Mouse (Mus musculus) naive thymus-derived CD4-positive, alpha-beta T cell, adult 2 months (primary cell): Measurements from ENCODE around the gene Gdf15.

Source experiments
- DNase-seq: peaks from one replicate; pipeline ENCODE4 v3.0.0-alpha.2; 2011; ENCODE audit warnings: low read depth

Gdf15 gene

DNA sequence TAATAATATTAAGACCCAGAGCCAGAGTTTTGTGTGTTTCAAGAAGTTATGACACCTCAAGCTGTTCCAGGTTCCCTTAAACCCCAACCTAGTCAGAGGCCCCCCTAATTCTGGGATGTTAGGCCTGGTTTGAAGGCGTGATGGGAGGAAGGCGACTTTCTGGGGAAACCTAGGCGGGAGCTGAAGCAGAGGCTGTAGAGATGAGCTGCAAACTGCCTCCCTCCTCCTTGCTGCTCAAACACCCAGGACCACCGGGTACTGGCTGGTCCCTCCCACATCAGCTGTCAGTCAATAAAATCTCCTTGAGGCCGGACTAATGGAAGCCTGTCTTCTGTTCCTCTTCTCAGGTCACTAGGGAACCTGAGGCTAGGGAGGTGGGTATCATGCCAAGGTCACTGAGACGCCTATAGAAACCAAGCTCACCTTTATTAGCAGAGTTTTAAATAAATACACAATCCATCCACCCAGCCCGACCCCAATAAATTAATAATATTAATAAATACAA is 3.2 kb downstream of the Gdf15 start:
- no peak for DNase-seq

DNA sequence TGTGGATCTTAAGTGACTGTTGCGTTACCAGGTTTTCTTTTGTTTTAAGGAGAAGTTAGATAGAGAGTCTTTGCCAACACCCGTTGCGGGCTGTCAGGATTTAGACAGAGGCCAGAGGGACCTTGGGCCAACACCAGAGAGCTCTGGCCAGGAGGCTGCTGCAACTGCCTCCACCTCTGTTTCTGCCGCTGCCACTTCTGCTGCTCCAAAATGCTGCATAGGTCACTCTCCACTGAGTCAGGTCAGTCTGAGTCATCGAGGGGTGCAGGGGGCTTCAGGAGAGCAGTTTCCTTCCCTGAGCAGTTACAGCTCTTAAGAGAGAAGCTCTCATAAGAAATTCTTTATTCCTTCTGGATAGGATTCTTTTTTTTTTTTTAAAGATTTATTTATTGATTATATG is 5.2 kb downstream of the Gdf15 start:
- no peak for DNase-seq

DNA sequence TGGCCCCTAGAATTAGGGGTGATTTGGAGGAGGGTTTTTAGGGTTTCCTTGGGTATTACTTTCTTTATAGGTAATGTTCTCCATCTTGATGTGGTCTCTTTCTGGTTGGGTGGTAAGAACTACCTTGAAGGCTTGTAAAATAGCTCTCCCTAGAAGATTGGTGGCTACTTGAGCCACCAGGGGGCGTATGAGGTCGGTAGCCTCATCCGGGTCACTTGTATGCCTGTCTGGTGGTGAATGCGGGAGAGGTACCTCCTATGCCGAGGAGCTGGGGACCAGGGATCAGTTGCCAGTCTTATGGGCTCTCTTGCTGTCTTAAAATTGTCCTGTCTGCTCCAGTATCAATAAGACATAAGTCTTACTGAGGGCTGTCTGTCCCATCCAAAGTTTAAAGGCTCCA is 7.2 kb downstream of the Gdf15 start:
- peak; percentile 82 for DNase-seq

DNA sequence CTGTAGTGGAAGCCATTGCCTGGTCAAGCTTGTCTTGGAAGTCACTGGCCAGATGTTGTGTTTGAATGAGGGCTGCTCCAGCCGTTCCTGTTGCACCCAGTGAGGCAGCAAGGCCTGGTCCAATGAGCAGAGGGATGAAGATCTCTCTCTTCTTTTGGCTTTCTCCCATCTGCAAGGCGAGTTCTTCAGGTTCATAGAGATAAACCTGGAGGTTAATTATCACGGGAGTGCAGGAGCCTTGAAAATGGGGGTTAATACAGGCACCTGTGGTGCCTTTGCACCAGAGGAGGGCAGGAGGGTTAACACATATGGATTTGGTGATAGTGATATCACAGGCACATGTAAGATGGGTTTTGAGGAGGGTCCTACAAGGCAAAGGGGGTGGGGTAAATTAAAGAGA is 10.0 kb downstream of the Gdf15 start:
- no peak for DNase-seq

DNA sequence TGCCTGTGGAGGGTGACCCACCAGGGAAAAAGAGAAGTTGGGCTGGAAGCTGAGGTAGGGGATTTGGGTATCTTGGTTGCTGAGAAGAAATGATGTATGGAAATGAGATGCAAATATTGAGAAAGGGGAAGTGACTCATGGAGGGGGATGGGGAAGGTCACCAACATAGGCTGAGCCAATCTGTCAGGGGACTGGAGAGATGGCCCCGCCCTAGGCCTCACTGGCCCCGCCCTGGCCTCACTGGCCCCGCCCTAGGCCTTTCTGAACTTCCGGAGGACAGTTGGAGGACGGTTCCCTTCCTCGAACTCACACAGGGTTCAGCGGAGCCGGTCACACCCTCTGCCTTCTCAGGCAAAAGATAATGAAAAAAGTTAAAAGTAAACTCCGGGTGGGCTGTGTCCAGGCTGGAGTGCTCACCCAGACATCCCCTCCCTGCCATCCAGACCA is 13.3 kb downstream of the Gdf15 start:
- DNase-seq: no peak

DNA sequence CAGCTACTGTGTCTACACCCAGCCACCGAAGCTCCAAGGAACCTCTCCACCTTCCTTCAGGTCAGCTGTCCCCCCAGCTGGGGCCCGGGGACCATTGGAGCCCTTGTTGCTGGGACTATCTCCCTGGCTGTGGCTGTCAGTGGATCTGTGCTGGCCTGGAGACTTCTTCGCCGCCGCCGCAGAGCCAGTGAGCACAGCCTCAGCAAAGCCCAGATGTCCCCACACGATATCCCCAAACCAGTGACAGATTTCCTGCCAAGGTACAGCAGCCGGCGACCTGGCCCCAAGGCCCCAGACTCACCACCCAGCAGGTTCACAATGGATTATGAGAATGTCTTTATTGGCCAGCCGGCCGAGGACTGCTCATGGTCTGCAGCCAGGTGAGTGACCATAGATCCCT is 14.3 kb downstream of the Gdf15 start:
- DNase-seq: no peak

DNA sequence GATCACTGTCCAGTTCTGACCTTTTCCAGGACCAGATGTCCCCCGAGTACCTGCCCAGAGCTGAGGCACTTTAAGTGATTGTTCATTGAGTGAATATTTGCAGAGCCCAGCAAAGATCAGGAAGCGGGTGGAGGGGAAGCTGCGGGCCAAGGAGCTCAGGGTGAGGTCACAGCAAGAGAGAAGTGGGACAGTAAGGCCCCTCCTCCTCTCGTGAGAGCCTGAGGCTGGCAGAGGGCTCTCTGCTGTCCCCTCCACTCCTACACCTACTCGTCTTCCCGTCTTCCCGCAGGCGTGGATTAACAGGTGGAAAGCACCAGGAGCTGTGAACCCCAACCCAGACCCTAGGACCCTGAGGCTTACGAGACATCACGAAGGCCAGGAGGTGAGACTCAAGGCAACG is 15.6 kb downstream of the Gdf15 start:
- no peak for DNase-seq

DNA sequence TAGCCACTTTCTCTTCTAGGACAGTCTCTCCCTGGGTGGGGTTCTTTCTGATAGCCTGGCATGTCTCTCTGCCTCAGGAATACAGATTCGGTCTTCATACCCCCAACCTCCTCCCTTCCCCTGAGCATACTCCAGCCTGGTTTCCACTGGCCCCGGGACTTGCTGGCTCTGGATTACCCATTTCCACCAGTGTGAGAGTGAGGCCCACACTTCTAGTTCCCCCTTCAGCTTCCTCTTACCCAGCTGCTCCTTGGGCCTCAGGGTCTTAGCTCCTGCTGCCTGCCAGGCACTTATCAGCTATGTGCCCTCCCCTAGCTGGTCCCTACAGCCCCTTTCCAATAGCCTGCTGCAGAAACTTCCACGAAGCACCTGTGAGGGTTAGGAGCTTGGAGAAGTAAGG is 16.4 kb downstream of the Gdf15 start, which contains the start of gene Lrrc25:
Gene Lrrc25, plus strand, starts transcription at position 262 of the 400 bp plus-strand sequence.
- DNase-seq: no peak

DNA sequence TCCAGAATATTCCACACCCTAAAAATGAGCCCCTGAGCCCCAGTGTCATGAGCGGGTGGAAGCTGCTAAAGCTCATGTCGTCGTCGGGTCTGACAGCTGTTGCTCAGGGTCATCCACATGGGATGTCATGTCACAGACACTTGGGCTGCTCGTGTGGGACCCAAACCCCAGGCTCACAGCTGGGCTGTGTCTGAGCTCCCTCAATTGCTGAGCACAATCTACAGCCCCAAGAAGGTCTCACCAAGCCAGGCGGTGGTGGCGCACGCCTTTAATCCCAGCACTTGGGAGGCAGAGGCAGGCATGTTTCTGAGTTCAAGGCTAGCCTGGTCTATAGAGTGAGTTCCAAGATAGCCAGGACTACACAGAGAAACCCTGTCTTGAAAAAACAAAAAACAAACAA is 17.0 kb downstream of the Gdf15 start:
- no peak for DNase-seq

DNA sequence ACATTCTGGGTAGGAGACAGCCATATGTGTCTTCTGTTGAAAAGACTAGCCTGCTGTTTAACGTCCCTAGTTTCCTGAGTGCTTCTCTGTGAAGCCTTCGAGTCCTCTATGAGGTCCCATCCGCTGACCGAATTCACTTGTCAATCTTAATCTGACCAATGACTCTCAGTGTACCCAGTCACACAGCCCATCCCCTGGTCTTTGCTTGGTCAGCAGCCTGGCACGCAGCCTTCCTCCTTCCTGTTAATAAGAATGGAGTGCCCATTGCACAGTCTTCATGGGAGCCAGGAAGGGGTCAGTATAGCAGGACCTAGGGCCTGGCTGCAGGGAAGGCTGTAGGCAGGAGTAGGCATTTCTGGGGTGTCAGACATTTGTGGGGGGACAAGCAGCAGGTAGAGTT is 17.8 kb downstream of the Gdf15 start:
- DNase-seq: no peak

DNA sequence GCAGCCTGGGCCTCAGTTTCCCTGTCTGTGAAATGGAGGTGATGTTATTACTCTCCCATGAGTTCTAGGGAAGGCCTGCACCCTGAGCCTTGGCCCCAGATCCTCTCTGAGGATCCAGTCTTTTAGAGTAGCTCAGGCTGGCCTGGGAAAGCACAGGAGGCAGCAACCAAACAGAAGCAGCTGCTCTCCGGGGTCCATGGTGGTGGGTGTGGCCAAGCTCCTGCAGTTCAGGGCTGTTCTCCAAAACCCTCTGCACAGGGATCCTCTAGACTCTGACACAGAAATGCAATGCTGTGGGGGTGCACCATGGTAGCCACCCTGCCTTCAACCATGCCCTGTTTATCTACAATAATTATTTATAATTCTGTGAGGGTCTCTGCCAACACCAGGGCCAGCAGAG is 18.5 kb downstream of the Gdf15 start:
- no peak for DNase-seq

DNA sequence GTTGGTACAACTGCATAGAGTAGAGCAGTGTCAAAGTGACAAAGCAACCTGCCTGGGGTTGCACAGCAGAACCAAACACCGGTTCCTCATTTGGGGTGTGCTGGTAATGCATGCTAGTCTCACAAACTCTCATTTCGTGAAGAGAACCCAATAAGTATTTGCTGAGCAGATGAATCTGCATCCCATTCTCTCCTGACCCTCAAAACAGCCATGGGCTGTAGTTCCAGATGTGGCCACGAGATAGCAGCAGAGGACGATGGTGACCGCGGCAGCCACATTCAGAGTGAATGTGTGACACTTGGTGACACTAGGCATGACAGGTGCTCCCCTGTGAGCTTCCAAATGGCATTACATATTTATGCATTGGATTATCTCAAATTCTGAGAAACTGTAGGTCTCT is 20.4 kb downstream of the Gdf15 start:
- peak; percentile 95 for DNase-seq

DNA sequence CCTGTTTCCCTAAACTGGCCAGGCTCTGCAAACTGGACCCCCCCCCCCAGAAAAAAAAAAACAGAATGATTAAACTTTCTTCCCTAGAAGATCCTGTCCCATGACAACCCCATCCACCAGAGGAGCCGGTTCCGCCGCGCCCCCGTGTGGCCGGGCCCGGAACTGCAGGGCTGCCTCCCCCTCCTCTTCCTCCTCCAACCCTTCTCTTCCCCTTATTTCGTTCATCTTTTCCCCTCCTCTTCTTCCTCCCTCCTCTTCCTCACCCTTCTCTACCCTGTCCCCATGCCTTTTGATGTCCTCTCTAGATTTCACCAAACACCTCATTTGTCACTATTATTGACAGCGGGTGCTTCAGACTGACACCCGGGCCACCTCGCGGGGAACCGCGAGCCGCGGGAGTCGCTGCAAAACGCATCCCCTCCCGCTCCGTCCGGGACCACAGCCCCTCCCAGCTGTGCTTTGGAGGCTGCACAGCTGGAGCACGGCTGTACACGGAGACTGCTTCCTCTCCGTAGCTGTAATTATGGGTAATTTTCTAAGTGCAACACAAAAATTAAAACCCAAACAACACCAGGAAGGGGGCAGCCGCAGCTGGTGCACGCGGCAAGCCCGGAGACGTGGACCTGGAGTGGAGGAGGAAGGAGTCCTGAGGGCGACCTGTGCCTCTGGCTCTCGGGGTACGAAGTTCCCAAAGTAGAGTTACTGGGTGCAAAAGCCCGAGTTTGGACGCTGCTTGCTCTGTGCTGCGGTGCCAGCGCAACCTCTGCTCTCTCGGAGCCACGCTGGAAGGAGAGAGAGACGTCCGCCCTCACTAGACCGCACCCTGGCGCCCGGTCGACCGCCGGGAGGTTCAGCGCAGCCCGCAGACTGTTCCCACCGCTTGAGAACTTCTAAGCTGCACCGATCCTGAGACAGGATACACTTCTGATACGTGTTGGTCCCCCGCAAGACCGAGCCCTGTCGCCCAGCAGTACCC is 21.2 kb downstream of the Gdf15 start:
- DNase-seq: peak; percentile 89

DNA sequence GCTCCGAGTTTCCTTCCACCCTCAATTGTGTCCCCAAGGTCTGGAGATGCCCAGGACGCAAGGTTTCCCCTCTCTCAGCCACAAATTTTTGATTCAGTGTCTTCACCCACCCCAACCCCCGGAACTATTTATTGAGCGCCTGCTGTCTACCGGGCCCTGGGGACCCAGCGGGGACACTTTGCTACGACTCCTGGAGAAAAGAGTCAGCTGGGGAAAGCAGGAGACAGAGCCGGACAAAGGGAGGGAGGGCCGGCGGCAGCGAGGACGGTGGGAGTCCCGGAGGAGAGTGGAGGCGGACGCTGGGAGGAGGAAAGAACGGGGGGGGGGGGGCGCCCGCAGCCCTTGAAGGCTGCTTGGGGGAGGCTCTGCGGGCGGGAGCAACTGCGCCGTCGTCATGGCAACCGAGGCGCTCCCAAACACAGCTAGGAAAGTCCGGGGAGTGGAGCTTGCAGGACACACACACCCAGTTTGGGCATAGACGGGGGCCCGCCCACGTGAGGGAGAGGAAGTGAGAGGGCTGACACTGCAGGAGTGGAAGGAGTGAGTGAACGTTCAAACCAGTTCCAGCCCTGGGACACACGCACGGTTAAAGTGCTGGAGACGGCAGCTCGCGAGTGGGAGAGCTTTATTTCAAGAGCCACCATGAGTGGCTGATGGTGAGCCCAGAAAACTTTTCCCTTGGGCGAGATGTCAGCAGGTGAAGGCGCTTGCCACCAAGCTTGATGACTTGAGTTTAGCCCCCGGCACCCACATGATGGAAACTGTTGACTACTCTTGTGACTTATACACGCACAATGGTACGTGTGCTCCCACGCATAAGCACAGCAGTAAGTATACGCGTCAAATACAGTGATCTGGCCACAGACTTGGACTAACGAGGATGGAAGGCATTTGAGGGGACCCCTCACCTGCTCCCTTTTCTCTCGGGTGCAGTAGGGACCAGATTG is 22.1 kb downstream of the Gdf15 start:
- peak; percentile 94 for DNase-seq

DNA sequence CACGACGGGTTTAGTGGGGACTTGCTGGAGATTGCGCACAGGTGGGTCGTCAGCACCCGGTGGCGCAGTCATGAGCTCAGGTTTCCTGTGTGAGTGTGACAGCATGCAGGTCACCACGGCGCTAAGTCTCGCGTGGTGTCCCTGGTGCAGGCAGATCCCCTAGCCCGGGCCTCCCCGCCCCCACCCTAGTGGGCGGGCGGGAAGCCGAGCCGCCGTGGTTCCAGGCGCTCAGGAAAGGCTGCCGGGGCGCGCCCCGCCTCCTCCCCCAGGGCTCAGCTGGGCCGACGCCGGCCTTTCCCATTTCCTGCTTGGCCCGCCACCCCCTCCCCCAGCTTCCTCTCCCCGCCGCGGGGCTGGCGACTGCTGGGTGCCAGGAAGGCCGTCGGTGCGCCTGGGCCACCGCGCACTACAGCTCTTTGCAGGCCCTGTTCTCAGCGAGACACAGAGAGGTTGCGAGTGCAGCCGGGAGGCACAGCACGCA is 22.8 kb downstream of the Gdf15 start:
- peak; percentile 94 for DNase-seq

DNA sequence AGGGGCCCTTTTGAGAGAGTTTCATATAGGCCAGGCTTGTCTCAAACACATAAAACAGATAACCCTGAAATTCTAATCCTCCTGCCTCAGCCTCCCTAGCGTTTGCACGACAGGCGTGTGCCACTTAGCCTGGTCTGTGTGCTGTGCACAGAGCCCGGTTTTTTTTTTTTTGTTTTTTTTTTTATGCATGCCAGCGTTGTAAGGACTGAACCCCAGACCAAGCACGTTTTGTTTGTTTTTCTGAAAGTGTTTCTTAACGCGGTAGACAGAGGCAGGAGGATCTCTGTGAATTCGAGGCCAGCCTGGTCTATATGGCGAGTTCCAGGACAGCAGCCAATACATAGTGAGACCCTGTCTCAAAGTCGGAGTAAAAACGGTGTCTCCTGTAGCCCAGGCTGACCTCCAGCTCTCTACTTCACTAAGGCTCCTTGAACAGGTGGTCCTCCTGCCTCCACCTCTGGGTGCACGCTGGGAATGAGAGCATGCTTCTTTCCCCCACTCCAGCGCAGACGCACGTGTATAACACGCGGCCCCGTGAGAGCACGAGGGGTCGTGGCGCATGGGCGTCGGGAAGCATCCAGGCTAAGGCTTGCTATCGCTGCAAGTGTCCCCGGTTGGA is 23.4 kb downstream of the Gdf15 start, which contains the start of gene Ssbp4:
Gene Ssbp4, minus strand, starts transcription at position 124 of the 619 bp plus-strand sequence.
- no peak for DNase-seq

DNA sequence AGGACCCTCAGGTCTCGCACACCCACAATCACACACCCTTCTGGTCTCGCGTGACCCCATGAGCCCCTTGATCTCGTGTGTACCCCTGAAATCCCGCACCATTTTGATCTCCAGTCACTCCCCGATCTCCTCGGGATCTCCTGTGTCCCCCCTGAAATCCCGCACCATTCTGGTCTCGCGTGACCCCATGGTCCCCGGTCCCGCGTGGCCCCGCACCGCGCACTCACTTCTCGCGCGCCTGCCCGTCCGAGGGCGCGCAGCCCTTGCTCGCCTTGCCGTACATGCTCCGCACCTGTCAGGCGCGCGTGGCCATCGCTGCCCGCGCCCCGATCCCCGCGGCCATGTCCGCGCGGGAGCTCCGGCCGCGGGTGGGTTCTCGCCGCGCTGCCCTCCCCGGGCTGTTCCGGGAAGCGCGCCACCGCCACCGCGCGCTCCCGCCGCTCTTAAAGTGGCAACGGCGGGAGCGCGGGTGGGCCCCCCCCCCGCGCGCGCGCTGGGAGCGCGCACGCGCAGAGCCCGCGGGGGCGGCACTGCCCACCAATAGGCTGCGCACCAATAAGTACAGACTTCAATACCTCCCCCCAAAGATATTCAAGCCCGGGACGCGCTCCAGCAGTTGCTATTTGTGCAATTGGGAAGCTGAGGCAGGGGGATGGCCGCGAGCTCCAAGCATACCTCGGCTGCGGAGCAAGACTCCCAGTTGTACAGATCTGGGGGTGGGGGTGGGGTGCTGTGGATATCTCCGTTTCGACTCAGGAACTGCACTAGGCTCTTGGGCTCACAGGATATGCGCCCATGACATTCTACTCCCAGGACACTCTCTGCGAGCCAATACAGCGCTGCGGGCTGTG is 24.1 kb downstream of the Gdf15 start:
- peak; percentile 74 for DNase-seq

DNA sequence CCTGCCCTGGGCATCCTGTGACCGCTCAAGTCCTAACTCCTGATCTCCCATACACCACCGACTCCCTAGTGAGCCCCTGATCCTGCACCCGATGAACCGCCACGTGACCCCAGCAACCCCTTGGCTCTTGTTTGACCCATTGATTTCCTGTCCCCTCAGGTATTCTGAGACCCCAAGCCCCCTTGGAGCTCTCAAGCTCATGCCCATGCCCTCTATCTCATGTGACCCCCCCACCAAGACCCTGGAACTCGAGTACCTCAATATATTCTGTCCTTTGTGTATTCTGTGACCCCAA is 24.7 kb downstream of the Gdf15 start:
- peak; percentile 42 for DNase-seq

DNA sequence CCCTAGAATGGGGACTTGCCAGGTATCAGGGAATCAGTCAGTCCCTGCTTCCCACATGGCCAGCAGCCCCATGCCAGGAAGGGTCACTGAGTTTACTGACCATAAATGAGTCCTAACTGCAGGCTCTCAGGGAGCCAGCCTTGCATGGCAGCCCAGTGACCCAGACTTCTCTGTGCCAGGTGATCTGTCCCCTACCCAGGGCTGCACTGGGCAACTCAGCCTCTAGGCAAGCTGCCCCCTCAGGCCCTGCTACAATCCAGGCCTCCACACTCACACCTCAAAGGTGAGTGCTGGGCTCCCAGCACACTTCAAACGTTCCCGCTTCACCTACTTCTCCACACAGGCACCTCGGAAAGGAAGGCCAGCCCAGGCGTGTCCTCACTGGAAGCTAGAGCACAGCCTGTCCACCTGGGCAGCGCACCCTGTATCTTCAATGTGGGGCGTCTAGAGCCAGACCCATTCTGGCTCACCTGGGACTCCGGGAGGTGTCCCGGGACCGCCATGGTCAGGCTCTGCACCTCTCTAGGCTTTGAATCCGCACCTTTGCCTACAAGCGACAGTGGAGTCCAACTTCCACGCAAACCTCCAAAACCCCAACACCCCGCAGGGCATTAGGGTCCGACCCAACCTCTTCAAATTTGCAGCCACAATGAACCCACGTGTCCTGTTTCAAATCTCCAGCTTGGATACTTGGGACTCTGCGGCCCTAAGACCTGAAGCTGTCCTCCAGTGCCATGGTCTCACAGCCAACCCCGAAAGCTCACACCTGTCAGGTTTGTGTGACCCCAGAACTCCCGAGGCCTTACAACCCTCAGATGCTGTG is 25.3 kb downstream of the Gdf15 start:
- no peak for DNase-seq
